Mouse (Mus musculus) heart, postnatal 0 days (tissue): ENCODE results near the gene Neu2.

ENCODE experiments used
- CTCF ChIP-seq: IDR thresholded peaks from 2 replicates; pipeline ENCODE4 v1.5.1; 2016; ENCODE audit warnings: antibody characterized with exemption, control low read depth, low read depth
- EP300 ChIP-seq: IDR thresholded peaks from 2 replicates; pipeline ENCODE4 v1.6.1; 2016; ENCODE audit warnings: antibody characterized with exemption, low read depth

GRCm38 (mm10) chr1:87493542-87493941 lies 16.1 kb upstream of the Neu2 start:
- TF ChIP-seq CTCF: no peak
- no peak for TF ChIP-seq EP300
